In genomic region chr12:28838971-28839370, GRCm38 (mm10) we compare ENCODE assay signal across 26 mouse cellular contexts.
DNase-seq lines count a peak whose midpoint lies in the region; ATAC-seq and TF ChIP-seq lines count a peak whose summit lies in the region.
"Had no signal": no experiment of that assay in that cellular context is flagged by ENCODE, and none has a peak within 500 bp of the region (broad histone marks: within the 10 kb centered on the region; RNA-seq: fewer than 3 reads in every experiment).

No protein-coding gene starts in this region.

- H3K9me3 ChIP-seq in embryonic facial prominence, embryonic 14.5 days (ENCODE audit: control insufficient read depth, low read length): no peaks in the 10 kb centered on the region
- no peaks in the 10 kb centered on the region for H3K9me3 ChIP-seq in embryonic facial prominence, embryonic 10.5 days
- no peaks in the 10 kb centered on the region for H3K9me3 ChIP-seq in lung, embryonic 14.5 days (ENCODE audit: low read depth, low read length)
- H3K9me3 ChIP-seq: embryonic facial prominence, embryonic 15.5 days; forebrain, embryonic 12.5 days; forebrain, embryonic 15.5 days; G1E; heart, embryonic 10.5 days; heart, embryonic 13.5 days; hindbrain, embryonic 12.5 days; hindbrain, embryonic 15.5 days had no signal

- no peaks in the 10 kb centered on the region for H3K36me3 ChIP-seq in embryonic facial prominence, embryonic 14.5 days (ENCODE audit: control insufficient read depth, insufficient read depth, low read length)
- H3K36me3 ChIP-seq in embryonic facial prominence, embryonic 10.5 days (replicated peaks): no peaks in the 10 kb centered on the region
- H3K36me3 ChIP-seq in lung, embryonic 14.5 days (ENCODE audit: insufficient read depth): no peaks in the 10 kb centered on the region
- H3K36me3 ChIP-seq: embryonic facial prominence, embryonic 15.5 days; forebrain, embryonic 12.5 days; forebrain, embryonic 15.5 days; heart, embryonic 10.5 days; heart, embryonic 13.5 days; hindbrain, embryonic 15.5 days had no signal

- no peaks in the 10 kb centered on the region for H3K27me3 ChIP-seq in embryonic facial prominence, embryonic 14.5 days (replicated peaks; ENCODE audit: control insufficient read depth, insufficient read depth, low read length)
- no peaks in the 10 kb centered on the region for H3K27me3 ChIP-seq in embryonic facial prominence, embryonic 10.5 days (replicated peaks; ENCODE audit: low read depth, poor library complexity, severe bottlenecking)
- no peaks in the 10 kb centered on the region for H3K27me3 ChIP-seq in lung, embryonic 14.5 days (ENCODE audit: insufficient read depth, low read length)
- H3K27me3 ChIP-seq in cerebellum, adult 2 months (ENCODE audit: control insufficient read depth, insufficient read depth, low read length): no peaks in the 10 kb centered on the region
- H3K27me3 ChIP-seq: CH12.LX; embryonic facial prominence, embryonic 15.5 days; forebrain, embryonic 12.5 days; forebrain, embryonic 15.5 days; heart, embryonic 13.5 days; hindbrain, embryonic 12.5 days; hindbrain, embryonic 15.5 days; Patski had no signal

- H3K27ac ChIP-seq in embryonic facial prominence, embryonic 14.5 days (replicated peaks; ENCODE audit: low read depth, low read length): no peak overlapping the region
- H3K27ac ChIP-seq in embryonic facial prominence, embryonic 10.5 days (replicated peaks): no peak overlapping the region
- no peak overlapping the region for H3K27ac ChIP-seq in lung, embryonic 14.5 days (ENCODE audit: low read depth)
- H3K27ac ChIP-seq in cerebellum, adult 2 months (ENCODE audit: insufficient read depth, low read length): no peak overlapping the region
- H3K27ac ChIP-seq: embryonic facial prominence, embryonic 15.5 days; forebrain, embryonic 12.5 days; forebrain, embryonic 15.5 days; heart, adult 2 months; heart, embryonic 10.5 days; heart, embryonic 13.5 days; hindbrain, embryonic 12.5 days; hindbrain, embryonic 15.5 days had no signal

- no peak for TF ChIP-seq POLR2A in cerebellum, adult 2 months (IDR thresholded peaks at IDR 0.05; ENCODE audit: borderline replicate concordance, insufficient read depth, low read length)

- no peak overlapping the region for H3K4me3 ChIP-seq in embryonic facial prominence, embryonic 14.5 days (ENCODE audit: low read depth, low read length)
- H3K4me3 ChIP-seq in embryonic facial prominence, embryonic 10.5 days: no peak overlapping the region
- H3K4me3 ChIP-seq in lung, embryonic 14.5 days (ENCODE audit: low read depth, low read length): no peak overlapping the region
- no peak overlapping the region for H3K4me3 ChIP-seq in cerebellum, adult 2 months (replicated peaks; ENCODE audit: insufficient read depth, low read depth, low read length)
- H3K4me3 ChIP-seq: embryonic facial prominence, embryonic 15.5 days; forebrain, embryonic 12.5 days; forebrain, embryonic 15.5 days; heart, adult 2 months; heart, embryonic 10.5 days; heart, embryonic 13.5 days; hindbrain, embryonic 12.5 days; hindbrain, embryonic 15.5 days had no signal

- H3K4me1 ChIP-seq in embryonic facial prominence, embryonic 14.5 days (ENCODE audit: control insufficient read depth, insufficient read depth, low read length): no peaks in the 10 kb centered on the region
- no peaks in the 10 kb centered on the region for H3K4me1 ChIP-seq in embryonic facial prominence, embryonic 10.5 days
- H3K4me1 ChIP-seq in lung, embryonic 14.5 days (ENCODE audit: insufficient read depth): no peaks in the 10 kb centered on the region
- H3K4me1 ChIP-seq in cerebellum, adult 2 months (ENCODE audit: control insufficient read depth, insufficient read depth, low read length): peaks cover 11% of the 10 kb centered on the region
- H3K4me1 ChIP-seq: embryonic facial prominence, embryonic 15.5 days; forebrain, embryonic 12.5 days; forebrain, embryonic 15.5 days had no signal

- no peak for ATAC-seq in embryonic facial prominence, embryonic 14.5 days (ENCODE audit: low read depth)
- no peak for ATAC-seq in lung, embryonic 14.5 days (ENCODE audit: insufficient read depth)
- ATAC-seq: forebrain, embryonic 15.5 days; intestine, postnatal 0 days; Patski had no signal

- WGBS in embryonic facial prominence, embryonic 14.5 days: 65% methylated on average over 7 of the region's 7 CpGs
- WGBS in embryonic facial prominence, embryonic 10.5 days: 94% methylated on average over 7 of the region's 7 CpGs
- 58% methylated on average over 7 of the region's 7 CpGs for WGBS in lung, embryonic 14.5 days
- 78% methylated on average over 7 of the region's 7 CpGs for WGBS in cerebellum, adult 2 months

- DNase-seq in embryonic facial prominence, embryonic 14.5 days (ENCODE audit: low spot score): peak; percentile 68
- DNase-seq in embryonic facial prominence, embryonic 10.5 days (ENCODE audit: low spot score): no peak
- DNase-seq in lung, embryonic 14.5 days: peak; percentile 74
- DNase-seq in lung, adult 18-20 months: no peak
- DNase-seq in MN1 (ENCODE audit: low spot score): peak; percentile 43
- DNase-seq in cerebellum, adult 2 months: no peak
- DNase-seq: adrenal gland, postnatal 10 days; adrenal gland, postnatal 36 days; B cell, adult 2 months; cerebellum, adult 8-10 months; cerebellum, postnatal 10 days; cerebellum, postnatal 36 days; embryo, embryonic 11 days; gastrocnemius, postnatal 25 days; heart, adult 2 months had no signal

- H3K9ac ChIP-seq in embryonic facial prominence, embryonic 14.5 days (ENCODE audit: low read depth, low read length): no peak overlapping the region
- H3K9ac ChIP-seq in lung, embryonic 14.5 days: no peak overlapping the region
- H3K9ac ChIP-seq: embryonic facial prominence, embryonic 15.5 days; forebrain, embryonic 12.5 days; forebrain, embryonic 15.5 days; heart, embryonic 13.5 days; hindbrain, embryonic 12.5 days; hindbrain, embryonic 15.5 days had no signal

- H3K4me2 ChIP-seq in embryonic facial prominence, embryonic 14.5 days (ENCODE audit: low read depth, low read length): no peak overlapping the region
- no peak overlapping the region for H3K4me2 ChIP-seq in lung, embryonic 14.5 days
- H3K4me2 ChIP-seq: embryonic facial prominence, embryonic 15.5 days; forebrain, embryonic 12.5 days; forebrain, embryonic 15.5 days; heart, embryonic 13.5 days; hindbrain, embryonic 12.5 days; hindbrain, embryonic 15.5 days had no signal

- TF ChIP-seq CTCF in lung, embryonic 14.5 days (IDR thresholded peaks at IDR 0.05; ENCODE audit: low read depth): no peak
- TF ChIP-seq CTCF in cerebellum, adult 2 months (IDR thresholded peaks at IDR 0.05; ENCODE audit: borderline replicate concordance, insufficient read depth, low read depth, low read length): no peak

Comparison
In these comparisons a context has a peak if more than half of its experiments do, and no peak if none do; other contexts are left out.
1. DNase-seq: peak in embryonic facial prominence, embryonic 14.5 days (single experiment), lung, embryonic 14.5 days (single experiment) and MN1 (single experiment); none in embryonic facial prominence, embryonic 10.5 days (single experiment), lung, adult 18-20 months (0 of 2) and cerebellum, adult 2 months (0 of 2).